Mouse (Mus musculus) embryonic fibroblast, embryonic 13.5 days (primary cell): ENCODE measurements around the gene Txnip.

Experiments used
- CTCF ChIP-seq: IDR thresholded peaks from 2 replicates; pipeline ENCODE4 v1.5.1; 2011; ENCODE audit warnings: mild to moderate bottlenecking, control low read depth, low read length, moderate library complexity, borderline replicate concordance; ENCODE audit not compliant: insufficient read depth
- POLR2A ChIP-seq: IDR thresholded peaks from 2 replicates; pipeline ENCODE4 v1.6.1; 2011; ENCODE audit warnings: low read depth, mild to moderate bottlenecking, control low read depth, low read length, moderate library complexity

GRCm38 (mm10) chr3:96595661-96596060, 37.9 kb downstream of the Txnip start:
- TF ChIP-seq CTCF (no peak), POLR2A (no peak)
